Mouse (Mus musculus) embryonic facial prominence, embryonic 13.5 days (tissue): ENCODE data around the gene Ccdc162. TPM values are rescaled to one million over a fixed set of nuclear protein-coding genes. Genes with fewer than 3 reads are reported as not detected.
A peak's percentile ranks its signal among the peaks of the same experiment; 100 is the strongest.

ENCODE experiments used
- ATAC-seq: fragments of 200-750 bp; cut with Nextera tagmentation; 2 replicates; pipeline ENCODE4 v1.8.0; 2017; ENCODE audit warnings: low read depth; ENCODE audit not compliant: insufficient number of reproducible peaks, insufficient read depth, low FRiP score, low TSS enrichment
- H3K27ac ChIP-seq: fragments of 300-500 bp; sonication (generic); 2 replicates; pipeline ENCODE4 v1.5.1; 2015; ENCODE audit warnings: moderate library complexity, mild to moderate bottlenecking, inconsistent platforms
- H3K27me3 ChIP-seq: fragments of 300-500 bp; sonication (generic); 2 replicates; pipeline ENCODE4 v1.6.1; 2015; ENCODE audit warnings: mild to moderate bottlenecking, inconsistent platforms
- H3K36me3 ChIP-seq: fragments of 300-500 bp; sonication (generic); 2 replicates; pipeline ENCODE4 v1.6.1; 2015; ENCODE audit warnings: mild to moderate bottlenecking, inconsistent platforms
- H3K4me1 ChIP-seq: fragments of 300-500 bp; sonication (generic); 2 replicates; pipeline ENCODE4 v1.6.1; 2015; ENCODE audit warnings: inconsistent platforms
- H3K4me2 ChIP-seq: fragments of 300-500 bp; sonication (generic); 2 replicates; pipeline ENCODE4 v1.6.1; 2015; ENCODE audit warnings: moderate library complexity, mild to moderate bottlenecking, inconsistent platforms
- H3K4me3 ChIP-seq: fragments of 300-500 bp; sonication (generic); 2 replicates; pipeline ENCODE4 v1.5.1; 2015; ENCODE audit warnings: mild to moderate bottlenecking, inconsistent platforms
- H3K9ac ChIP-seq: fragments of 300-500 bp; sonication (generic); 2 replicates; pipeline ENCODE4 v1.6.1; 2015; ENCODE audit warnings: mild to moderate bottlenecking, inconsistent platforms
- H3K9me3 ChIP-seq: fragments of 300-500 bp; sonication (generic); 2 replicates; pipeline ENCODE4 v1.6.1; 2016; ENCODE audit warnings: inconsistent platforms
- WGBS: fragments of 180-500 bp; shearing (Covaris S2); methylation state at CpG from one replicate; pipeline ENCODE4 v1.1.7; 2015; ENCODE audit warnings: mixed read lengths; 5-methylcytosine and 5-hydroxymethylcytosine counted together
- polyA plus RNA-seq: library from polyadenylated mRNA; unstranded; fragments of >200 nt; fragmentation: Nextera tagmentation; extraction: Ambion mirVana; gene quantifications from 2 replicates; pipeline ENCODE4 v1.2.1, GENCODE M21; 2015

Ccdc162 gene
- polyA plus RNA-seq, 1 experiment from 2014 or later = 1.5 TPM

- no peaks in the 10 kb centered on the region for H3K27me3 ChIP-seq
- WGBS = 79% methylated on average over 4 of the region's 4 CpGs
- H3K27ac ChIP-seq = no peak overlapping the region
- no peak for ATAC-seq
- H3K9me3 ChIP-seq = no peaks in the 10 kb centered on the region
- H3K9ac ChIP-seq = no peak overlapping the region
- no peaks in the 10 kb centered on the region for H3K36me3 ChIP-seq
- peaks cover 15% of the 10 kb centered on the region for H3K4me1 ChIP-seq
- H3K4me3 ChIP-seq = no peak overlapping the region
- H3K4me2 ChIP-seq = no peak overlapping the region
Observed at GRCm38 (mm10) chr10:41572274-41572673, 144.2 kb downstream of the Ccdc162 start.

GRCm38 (mm10) chr10:41571065-41571464 lies 145.4 kb downstream of the Ccdc162 start:
- 86% methylated on average over 4 of the region's 4 CpGs for WGBS
- H3K27ac ChIP-seq = no peak overlapping the region
- H3K4me3 ChIP-seq = no peak overlapping the region
- no peaks in the 10 kb centered on the region for H3K9me3 ChIP-seq
- no peak for ATAC-seq
- no peak overlapping the region for H3K4me2 ChIP-seq
- H3K9ac ChIP-seq = no peak overlapping the region
- H3K36me3 ChIP-seq = no peaks in the 10 kb centered on the region
- no peaks in the 10 kb centered on the region for H3K27me3 ChIP-seq
- peaks cover 14% of the 10 kb centered on the region for H3K4me1 ChIP-seq

GRCm38 (mm10) chr10:41568306-41568705 lies 148.1 kb downstream of the Ccdc162 start:
- H3K4me2 ChIP-seq = no peak overlapping the region
- H3K36me3 ChIP-seq = no peaks in the 10 kb centered on the region
- 23% methylated on average over 3 of the region's 3 CpGs for WGBS
- H3K27ac ChIP-seq = no peak overlapping the region; the same call in 1 of the 2 replicates
- H3K4me3 ChIP-seq = no peak overlapping the region
- no peaks in the 10 kb centered on the region for H3K9me3 ChIP-seq
- no peak for ATAC-seq
- no peak overlapping the region for H3K9ac ChIP-seq
- H3K27me3 ChIP-seq = no peaks in the 10 kb centered on the region
- peaks cover 9% of the 10 kb centered on the region for H3K4me1 ChIP-seq

GRCm38 (mm10) chr10:41565141-41565540 lies 151.3 kb downstream of the Ccdc162 start:
- H3K9ac ChIP-seq = no peak overlapping the region
- no peak overlapping the region for H3K4me2 ChIP-seq
- no peaks in the 10 kb centered on the region for H3K36me3 ChIP-seq
- H3K9me3 ChIP-seq = peaks cover 9% of the 10 kb centered on the region; the same call in 1 of the 2 replicates
- WGBS = 33% methylated on average over 5 of the region's 5 CpGs
- H3K4me1 ChIP-seq = 0 out of 2 replicates have a peak, but pooled peaks cover 3% of the 10 kb centered on the region
- no peak overlapping the region for H3K4me3 ChIP-seq
- no peak for ATAC-seq
- no peaks in the 10 kb centered on the region for H3K27me3 ChIP-seq
- no peak overlapping the region for H3K27ac ChIP-seq

GRCm38 (mm10) chr10:41561701-41562395 lies 154.6 kb downstream of the Ccdc162 start:
- Histone ChIP-seq H3K4me1 (0 out of 2 replicates have a peak, but pooled peaks cover 2% of the 10 kb centered on the region), H3K27ac (no peak overlapping the region), H3K36me3 (no peaks in the 10 kb centered on the region), H3K27me3 (no peaks in the 10 kb centered on the region), H3K4me2 (no peak overlapping the region), H3K4me3 (no peak overlapping the region), H3K9ac (no peak overlapping the region), H3K9me3 (peaks cover 13% of the 10 kb centered on the region; the same call in 1 of the 2 replicates)
- no peak for ATAC-seq
- WGBS = 89% methylated on average over 10 of the region's 10 CpGs

GRCm38 (mm10) chr10:41558401-41558800 lies 158.0 kb downstream of the Ccdc162 start:
- H3K4me2 ChIP-seq = no peak overlapping the region
- no peak overlapping the region for H3K27ac ChIP-seq
- H3K4me3 ChIP-seq = no peak overlapping the region
- no peak overlapping the region for H3K9ac ChIP-seq
- no peaks in the 10 kb centered on the region for H3K36me3 ChIP-seq
- no peaks in the 10 kb centered on the region for H3K27me3 ChIP-seq
- peaks cover 5% of the 10 kb centered on the region for H3K4me1 ChIP-seq
- 89% methylated on average over 1 of the region's 1 CpGs for WGBS
- ATAC-seq = no peak
- H3K9me3 ChIP-seq = peaks cover 13% of the 10 kb centered on the region; the same call in 1 of the 2 replicates

- Histone ChIP-seq H3K9me3 (peaks cover 3% of the 10 kb centered on the region; the same call in 1 of the 2 replicates), H3K4me1 (peaks cover 27% of the 10 kb centered on the region), H3K9ac (no peak overlapping the region), H3K4me3 (no peak overlapping the region), H3K27ac (no peak overlapping the region), H3K36me3 (no peaks in the 10 kb centered on the region), H3K4me2 (no peak overlapping the region), H3K27me3 (no peaks in the 10 kb centered on the region)
- WGBS = 77% methylated on average over 3 of the region's 3 CpGs
- ATAC-seq = no peak
Observed at GRCm38 (mm10) chr10:41555081-41555480, 161.4 kb downstream of the Ccdc162 start.

GRCm38 (mm10) chr10:41553711-41554110 lies 162.7 kb downstream of the Ccdc162 start:
- peak overlapping the region; percentile 36; the same call in 1 of the 2 replicates for H3K27ac ChIP-seq
- WGBS = 67% methylated on average over 4 of the region's 4 CpGs
- no peak for ATAC-seq
- no peak overlapping the region for H3K9ac ChIP-seq
- no peaks in the 10 kb centered on the region for H3K27me3 ChIP-seq
- 0 out of 2 replicates have a peak, but pooled peaks cover 6% of the 10 kb centered on the region for H3K9me3 ChIP-seq
- no peak overlapping the region for H3K4me2 ChIP-seq
- 0 out of 2 replicates have a peak, but pooled peaks cover 4% of the 10 kb centered on the region for H3K36me3 ChIP-seq
- H3K4me3 ChIP-seq = no peak overlapping the region
- peaks cover 27% of the 10 kb centered on the region for H3K4me1 ChIP-seq

GRCm38 (mm10) chr10:41552847-41553589 lies 163.4 kb downstream of the Ccdc162 start:
- Histone ChIP-seq H3K4me3 (no peak overlapping the region), H3K4me1 (peaks cover 27% of the 10 kb centered on the region), H3K4me2 (0 out of 2 replicates have a peak overlapping the region, but pooled peaks have one; percentile 2), H3K36me3 (0 out of 2 replicates have a peak, but pooled peaks cover 4% of the 10 kb centered on the region), H3K9ac (no peak overlapping the region), H3K9me3 (0 out of 2 replicates have a peak, but pooled peaks cover 6% of the 10 kb centered on the region), H3K27me3 (no peaks in the 10 kb centered on the region), H3K27ac (peak overlapping the region; percentile 68)
- 26% methylated on average over 14 of the region's 14 CpGs for WGBS
- ATAC-seq = peak; percentile 43; the same call in 1 of the 2 replicates

GRCm38 (mm10) chr10:41552319-41552718 lies 164.1 kb downstream of the Ccdc162 start:
- no peak for ATAC-seq
- Histone ChIP-seq H3K27ac (peak overlapping the region; percentile 68; the same call in 1 of the 2 replicates), H3K27me3 (no peaks in the 10 kb centered on the region), H3K36me3 (0 out of 2 replicates have a peak, but pooled peaks cover 4% of the 10 kb centered on the region), H3K4me2 (no peak overlapping the region), H3K9me3 (0 out of 2 replicates have a peak, but pooled peaks cover 6% of the 10 kb centered on the region), H3K4me3 (no peak overlapping the region), H3K9ac (no peak overlapping the region), H3K4me1 (peaks cover 27% of the 10 kb centered on the region)
- WGBS = 16% methylated on average over 3 of the region's 3 CpGs

- H3K4me1 ChIP-seq = peaks cover 27% of the 10 kb centered on the region
- no peak overlapping the region for H3K9ac ChIP-seq
- 0 out of 2 replicates have a peak, but pooled peaks cover 6% of the 10 kb centered on the region for H3K9me3 ChIP-seq
- 0 out of 2 replicates have a peak, but pooled peaks cover 4% of the 10 kb centered on the region for H3K36me3 ChIP-seq
- no peaks in the 10 kb centered on the region for H3K27me3 ChIP-seq
- no peak overlapping the region for H3K4me3 ChIP-seq
- WGBS = 48% methylated on average over 7 of the region's 7 CpGs
- ATAC-seq = no peak
- H3K27ac ChIP-seq = no peak overlapping the region
- H3K4me2 ChIP-seq = no peak overlapping the region
Observed at GRCm38 (mm10) chr10:41550711-41551110, 165.7 kb downstream of the Ccdc162 start.
